Mouse (Mus musculus) cortical plate, adult 2 months (tissue): ENCODE measurements around the gene Ccnd3. TPM values are rescaled to one million over a fixed set of nuclear protein-coding genes. Genes with fewer than 3 reads are reported as not detected.

Experiments
- H3K27ac ChIP-seq: fragments of 200-500 bp; 2 replicates; pipeline ENCODE4 v1.5.1; 2012; ENCODE audit warnings: low read length, control low read depth, inconsistent platforms; ENCODE audit not compliant: insufficient read depth
- H3K4me1 ChIP-seq: fragments of 200-500 bp; 2 replicates; pipeline ENCODE4 v1.6.1; 2011; ENCODE audit warnings: low read length; ENCODE audit not compliant: control insufficient read depth, insufficient read depth
- H3K4me3 ChIP-seq: fragments of 200-500 bp; 2 replicates; pipeline ENCODE4 v1.5.1; 2011; ENCODE audit warnings: mild to moderate bottlenecking, low read length, control low read depth; ENCODE audit not compliant: insufficient read depth
- CTCF ChIP-seq: fragments of 200-500 bp; IDR thresholded peaks from 2 replicates; pipeline ENCODE4 v1.5.1; 2011; ENCODE audit warnings: mild to moderate bottlenecking, control low read depth, low read length; ENCODE audit not compliant: insufficient read depth; ENCODE audit errors: extremely low read depth
- POLR2A ChIP-seq: fragments of 200-500 bp; IDR thresholded peaks from 2 replicates; pipeline ENCODE4 v1.6.1; 2011; ENCODE audit warnings: mild to moderate bottlenecking, low read length, control low read depth; ENCODE audit not compliant: insufficient read depth; ENCODE audit errors: extremely low read depth
- polyA plus RNA-seq: library from polyadenylated mRNA; depleted of rRNA; stranded (reverse); fragments of >200 nt; gene quantifications from 2 replicates; pipeline ENCODE4 v1.2.3, GENCODE M21; 2012; rRNA removed

Gene Ccnd3
- polyA plus RNA-seq = 31.3 and 32.5 TPM in 2 replicates

DNA sequence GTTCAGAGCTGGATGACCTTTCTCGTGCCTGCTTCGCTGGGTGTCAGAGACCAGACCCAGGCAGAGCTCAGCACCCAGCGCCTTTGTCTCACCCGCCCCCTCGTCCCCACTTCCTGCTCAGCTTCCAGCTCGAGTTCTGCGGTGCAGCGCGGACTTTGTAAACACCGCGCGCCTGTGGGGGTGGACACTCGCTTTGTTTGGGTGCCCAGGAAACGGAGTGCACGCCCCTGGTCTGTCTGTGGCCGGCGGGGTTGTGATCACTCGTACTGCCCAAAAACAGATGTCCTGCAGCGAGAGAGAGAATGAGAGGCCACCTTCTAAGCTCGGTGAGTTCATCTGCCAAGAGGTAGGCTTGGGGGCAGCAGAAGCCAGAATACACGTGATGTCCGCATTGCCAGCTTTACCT, at the start of gene Ccnd3:
TSS of gene Ccnd3 (plus strand) at position 111 of the 406 bp plus-strand sequence.
- Histone ChIP-seq H3K4me3 (peak within 1 kb of the TSS; percentile 29), H3K27ac (peak within 1 kb of the TSS; percentile 42; the same call in 1 of the 2 replicates), H3K4me1 (no peaks in the 10 kb centered on the region; the same call in none of the 2 replicates)
- no peak for TF ChIP-seq CTCF
- 0 out of 2 replicates have a peak, but pooled peaks have one; percentile 16 for TF ChIP-seq POLR2A

DNA sequence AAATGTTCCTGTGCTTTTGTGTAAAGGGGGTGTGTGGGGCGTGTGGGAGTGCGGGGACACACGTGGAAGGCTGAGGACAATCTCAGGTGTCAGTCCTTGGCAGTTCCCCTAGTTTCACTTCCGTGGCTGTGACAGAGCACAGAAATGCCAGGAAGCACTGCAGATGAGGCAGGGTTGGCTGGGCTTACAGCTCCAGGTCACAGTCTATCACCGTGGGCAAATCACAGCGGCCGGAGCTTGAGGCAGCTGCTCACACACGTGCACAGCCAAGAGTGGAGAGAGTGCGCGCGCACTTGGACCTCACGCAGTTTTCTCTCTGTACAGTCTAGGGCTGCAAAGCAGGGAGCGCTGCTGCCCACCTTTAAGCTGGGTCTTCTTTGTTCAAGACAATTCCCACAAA, 46.5 kb upstream of the Ccnd3 start:
- Histone ChIP-seq H3K4me1 (no peaks in the 10 kb centered on the region), H3K27ac (no peak overlapping the region), H3K4me3 (no peak overlapping the region)
- TF ChIP-seq POLR2A (no peak), CTCF (no peak)

DNA sequence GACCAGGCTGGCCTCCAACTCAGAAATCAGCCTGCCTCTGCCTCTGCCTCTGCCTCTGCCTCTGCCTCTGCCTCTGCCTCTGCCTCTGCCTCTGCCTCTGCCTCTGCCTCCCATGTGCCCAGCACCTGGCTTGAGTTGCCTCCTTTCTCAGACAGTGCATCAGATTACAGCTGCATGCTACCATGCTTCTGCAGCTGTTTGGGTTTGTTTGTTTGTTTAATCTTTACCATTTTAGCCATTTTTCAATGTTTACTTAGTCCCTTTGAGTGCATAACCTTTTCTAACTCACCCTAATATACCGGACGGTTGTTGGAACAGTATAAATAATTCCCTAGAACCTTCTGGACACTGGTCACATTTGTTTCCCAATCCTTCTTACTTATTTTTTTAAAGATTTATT, 45.9 kb upstream of the Ccnd3 start:
- no peak for TF ChIP-seq CTCF
- TF ChIP-seq POLR2A = no peak

DNA sequence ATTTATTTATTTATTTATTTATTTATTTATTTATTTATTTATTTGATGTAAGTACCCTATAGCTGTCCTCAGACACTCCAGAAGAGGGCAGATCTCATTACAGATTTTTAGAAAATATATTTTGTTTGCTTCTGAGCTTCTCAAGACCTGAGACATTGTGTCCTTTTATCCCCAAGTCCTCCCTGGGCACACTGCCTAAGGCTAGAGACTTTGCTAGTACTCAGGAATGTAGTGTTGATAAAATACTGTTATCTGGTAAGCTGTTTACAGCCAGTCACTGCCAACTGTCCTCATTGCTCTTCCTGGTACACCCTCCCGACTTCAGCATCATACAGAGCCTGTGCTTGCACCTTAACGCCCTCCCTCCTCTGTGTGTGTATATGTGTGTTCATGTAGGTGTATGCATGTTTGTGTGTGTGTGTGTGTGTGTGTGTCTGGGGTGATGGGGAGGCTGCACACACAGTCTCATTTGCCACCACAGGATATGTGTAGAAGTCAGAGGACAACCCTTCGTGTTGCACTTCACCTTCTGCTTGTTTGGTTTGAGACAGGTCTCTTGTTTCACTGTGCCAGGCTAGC, 45.4 kb upstream of the Ccnd3 start:
- Histone ChIP-seq H3K27ac (no peak overlapping the region), H3K4me3 (no peak overlapping the region)
- TF ChIP-seq CTCF = no peak
- no peak for TF ChIP-seq POLR2A

More for the DNA sequence above, 45.9 kb upstream of the Ccnd3 start:
- H3K4me3 ChIP-seq = no peak overlapping the region
- no peaks in the 10 kb centered on the region for H3K4me1 ChIP-seq
- H3K27ac ChIP-seq = no peak overlapping the region

DNA sequence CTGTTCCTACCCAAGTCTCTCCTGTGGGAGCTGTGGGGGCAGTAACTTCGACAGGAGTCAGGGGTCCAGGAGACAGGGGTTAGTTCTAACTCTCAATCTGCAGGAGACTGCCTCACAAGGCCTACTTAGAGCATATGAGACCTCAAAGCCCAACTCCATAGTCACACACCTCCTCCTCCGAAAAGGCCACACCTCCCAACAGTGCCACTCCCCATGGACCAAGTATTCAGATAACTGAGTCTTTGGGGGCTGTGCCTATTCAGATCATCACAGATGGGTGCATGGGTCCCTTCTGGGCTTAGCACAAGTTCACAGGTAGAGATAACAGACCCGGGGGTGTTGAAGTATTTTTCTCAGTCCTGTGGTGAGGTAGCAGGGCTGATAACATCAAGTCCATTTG, 43.2 kb upstream of the Ccnd3 start:
- H3K27ac ChIP-seq = no peak overlapping the region
- TF ChIP-seq POLR2A = no peak
- TF ChIP-seq CTCF = no peak
- H3K4me3 ChIP-seq = no peak overlapping the region
- H3K4me1 ChIP-seq = no peaks in the 10 kb centered on the region

More for the DNA sequence above, 45.4 kb upstream of the Ccnd3 start:
- no peaks in the 10 kb centered on the region for H3K4me1 ChIP-seq

DNA sequence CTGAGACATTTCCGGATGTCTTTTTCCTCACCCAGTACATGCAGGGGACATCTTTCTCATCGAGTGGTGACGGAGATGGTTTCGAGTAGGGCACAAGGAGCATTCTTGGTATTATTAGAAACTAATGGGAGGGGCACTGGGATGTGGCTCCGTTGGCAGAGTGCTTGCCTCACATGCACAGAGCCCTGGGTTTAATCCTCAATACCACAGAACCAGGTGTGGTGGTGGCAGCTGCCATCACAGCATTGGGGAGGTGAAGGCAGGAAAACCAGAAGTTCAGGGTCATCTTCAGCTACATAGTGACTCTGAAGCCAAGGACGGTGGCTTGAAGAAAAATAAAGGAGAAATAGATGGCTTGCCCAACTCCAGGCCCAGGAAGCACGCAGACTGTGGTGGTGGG, 42.6 kb upstream of the Ccnd3 start:
- H3K4me1 ChIP-seq = no peaks in the 10 kb centered on the region
- no peak for TF ChIP-seq POLR2A
- TF ChIP-seq CTCF = no peak
- H3K4me3 ChIP-seq = no peak overlapping the region
- no peak overlapping the region for H3K27ac ChIP-seq

DNA sequence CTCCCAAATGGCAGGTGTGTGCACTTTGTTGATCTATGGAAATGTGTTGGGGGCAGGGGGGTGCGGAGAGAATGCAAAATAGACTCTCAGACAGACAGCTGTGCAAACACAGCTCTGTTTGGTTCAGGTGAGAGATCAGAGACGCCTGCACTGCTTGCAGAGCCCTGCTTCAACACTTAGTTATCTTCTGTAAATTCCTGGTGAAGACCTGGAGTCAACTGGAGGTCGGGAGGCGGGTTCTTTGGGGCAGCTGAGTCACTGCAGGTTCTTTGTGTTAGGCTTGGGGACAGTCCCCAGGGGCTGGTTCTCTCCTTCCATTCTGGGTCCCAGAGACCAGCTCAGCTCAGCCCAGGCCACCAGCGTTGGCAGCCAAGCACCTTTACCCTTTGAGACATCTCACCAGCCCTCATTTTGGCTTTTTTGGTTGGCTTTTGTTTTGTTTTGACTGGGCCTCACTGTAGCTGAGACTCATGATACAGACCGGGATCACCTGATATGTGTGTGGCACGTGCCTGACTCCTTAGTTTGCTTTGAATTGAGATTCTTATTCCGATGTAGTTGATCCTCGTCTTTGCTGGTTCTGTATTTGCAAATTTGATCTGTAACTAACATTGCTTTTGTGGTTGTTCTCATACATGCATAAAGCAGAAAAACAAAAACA, 42.0 kb upstream of the Ccnd3 start:
- no peak overlapping the region for H3K27ac ChIP-seq
- H3K4me1 ChIP-seq = no peaks in the 10 kb centered on the region
- no peak overlapping the region for H3K4me3 ChIP-seq
- no peak for TF ChIP-seq CTCF
- no peak for TF ChIP-seq POLR2A

DNA sequence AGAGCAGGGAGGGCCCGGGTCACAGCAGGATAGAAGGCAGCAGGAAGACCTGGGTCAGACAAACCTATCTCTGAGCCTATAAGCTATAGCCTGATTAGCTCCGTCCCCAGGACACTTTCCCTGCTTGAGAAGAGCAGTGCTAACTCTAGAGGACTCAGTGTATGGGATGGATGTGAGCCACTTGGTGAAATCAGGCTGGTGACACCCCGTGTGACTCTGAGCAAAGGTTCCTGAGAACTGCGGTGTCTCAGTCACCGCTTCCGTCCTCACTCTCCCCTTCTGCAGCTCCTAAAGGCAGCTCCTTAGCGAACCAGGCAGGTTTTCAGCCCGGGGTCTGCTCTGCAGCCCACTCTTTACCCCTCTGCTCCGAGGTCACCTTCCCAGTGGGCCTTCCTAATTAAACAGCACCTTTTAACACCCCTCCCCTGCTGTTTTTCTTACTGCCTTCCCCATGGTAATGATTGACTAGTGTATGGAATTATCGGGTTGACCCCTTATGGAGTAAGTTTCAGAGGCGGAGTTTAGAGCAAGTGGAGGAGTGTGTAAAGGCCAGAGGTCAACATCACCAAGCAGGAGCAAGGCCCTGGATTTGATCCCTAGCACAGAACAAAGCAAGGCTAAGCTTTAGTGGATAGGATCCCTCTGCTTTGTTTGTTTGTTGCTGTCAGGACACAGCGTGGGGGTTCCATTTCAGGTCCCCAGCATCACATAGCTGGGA, 40.4 kb upstream of the Ccnd3 start:
- no peak for TF ChIP-seq CTCF
- TF ChIP-seq POLR2A = no peak
- no peaks in the 10 kb centered on the region for H3K4me1 ChIP-seq
- H3K4me3 ChIP-seq = no peak overlapping the region
- no peak overlapping the region for H3K27ac ChIP-seq

DNA sequence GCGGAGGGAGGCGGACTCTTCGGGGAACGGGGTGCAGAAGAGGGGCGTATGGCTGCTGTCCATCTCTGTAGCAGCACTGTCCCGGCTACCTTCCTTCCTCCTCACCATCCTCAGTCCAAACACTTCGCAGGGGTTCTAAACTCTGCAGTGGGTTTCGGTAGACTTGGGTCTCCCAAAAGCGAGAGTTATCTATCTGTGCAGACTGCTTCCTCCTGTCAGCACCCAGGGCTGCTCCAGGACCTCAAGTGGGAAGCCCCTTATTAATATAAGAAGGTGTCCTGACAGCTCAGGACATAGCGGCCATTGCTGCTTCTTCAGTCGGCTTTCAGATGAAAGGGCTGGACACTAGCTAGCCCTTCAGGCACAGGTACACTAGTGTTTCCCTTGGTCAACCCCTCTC, 39.8 kb upstream of the Ccnd3 start:
- H3K4me3 ChIP-seq = no peak overlapping the region
- TF ChIP-seq CTCF (no peak), POLR2A (no peak)

DNA sequence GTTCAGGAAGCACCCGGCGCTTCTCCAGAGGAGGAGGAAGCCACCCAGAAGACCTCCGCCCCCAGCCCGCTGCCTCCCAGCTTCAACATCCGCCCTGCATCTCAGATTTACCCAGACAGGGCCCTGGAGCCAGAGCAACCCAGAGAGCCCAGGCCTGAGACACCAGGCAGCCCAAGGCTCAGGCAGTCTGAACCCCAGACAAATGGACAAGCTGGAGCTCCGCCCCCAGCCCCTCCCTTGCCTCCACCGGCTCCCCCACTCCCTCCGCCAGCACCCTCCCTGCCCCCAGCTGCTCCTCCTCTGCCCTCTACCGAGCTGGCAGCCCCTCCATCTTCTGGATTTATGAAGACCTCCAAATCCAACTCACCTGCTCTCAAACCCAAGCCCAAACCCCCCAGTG, 38.6 kb upstream of the Ccnd3 start:
- H3K4me3 ChIP-seq = no peak overlapping the region
- no peak overlapping the region for H3K27ac ChIP-seq
- no peak for TF ChIP-seq POLR2A
- no peak for TF ChIP-seq CTCF
- no peaks in the 10 kb centered on the region for H3K4me1 ChIP-seq

More for the DNA sequence above, 39.8 kb upstream of the Ccnd3 start:
- Histone ChIP-seq H3K4me1 (no peaks in the 10 kb centered on the region), H3K27ac (no peak overlapping the region)
